Mouse (Mus musculus): Measurements from ENCODE around the gene AU022252. TPM values are rescaled to one million over a fixed set of nuclear protein-coding genes. Genes with fewer than 3 reads are reported as not detected.

Gene AU022252
- total and polyA plus RNA-seq, 3 experiments = 6.4 to 24.8 (median 17.7) TPM

DNA sequence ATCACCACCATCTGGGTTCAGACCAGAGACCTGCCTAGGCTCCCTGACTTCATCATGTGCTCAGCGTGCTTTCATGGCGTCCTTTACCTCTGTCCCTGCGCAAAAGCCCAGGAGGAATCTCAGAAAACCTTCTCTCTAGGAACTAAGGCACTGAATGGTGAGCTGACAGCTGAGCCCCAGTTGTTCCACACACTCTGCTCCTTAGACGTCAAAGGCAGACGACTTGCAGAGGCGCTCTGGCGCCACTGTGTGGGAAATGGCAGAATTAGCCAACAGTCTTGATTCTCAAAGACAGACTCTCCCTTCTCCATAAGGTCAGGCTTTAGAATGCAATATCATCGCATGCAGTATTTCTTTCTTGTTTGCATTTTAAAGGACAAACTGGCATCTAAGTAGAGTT is 27.8 kb downstream of the AU022252 start:
- H3K9ac ChIP-seq (ENCODE audit: low read depth, low read length) = no peak overlapping the region
- no peaks in the 10 kb centered on the region for H3K36me3 ChIP-seq (ENCODE audit: control insufficient read depth, insufficient read depth, low read length)
- 17% methylated on average over 8 of the region's 8 CpGs for WGBS
- H3K79me2 ChIP-seq (replicated peaks; ENCODE audit: control insufficient read depth, insufficient read depth, low read length) = no peaks in the 10 kb centered on the region
- DNase-seq = peak; percentile 42 to 65
- intact Hi-C loops (cut with DNase I) = loop anchor here (1.0 to 2.0 kb wide), 2 partner anchors 48 to 199 kb away; no protein-coding TSS in a partner anchor
- no peak overlapping the region for H3K4me3 ChIP-seq
- TF ChIP-seq POLR2A (IDR thresholded peaks at IDR 0.05; ENCODE audit: insufficient read depth, low read depth, low read length) (no peak), CTCF (IDR thresholded peaks at IDR 0.05) (peak; percentile 92), EP300 (IDR thresholded peaks at IDR 0.05; ENCODE audit: insufficient read depth, low read depth, low read length) (0 out of 2 replicates have a peak, but pooled peaks have one; percentile 62)
- H3K4me1 ChIP-seq (ENCODE audit: control insufficient read depth, insufficient read depth, low read length) = no peaks in the 10 kb centered on the region
- no peaks in the 10 kb centered on the region for H3K27me3 ChIP-seq (ENCODE audit: control insufficient read depth, insufficient read depth, low read length)
- no peak overlapping the region for H3K27ac ChIP-seq

DNA sequence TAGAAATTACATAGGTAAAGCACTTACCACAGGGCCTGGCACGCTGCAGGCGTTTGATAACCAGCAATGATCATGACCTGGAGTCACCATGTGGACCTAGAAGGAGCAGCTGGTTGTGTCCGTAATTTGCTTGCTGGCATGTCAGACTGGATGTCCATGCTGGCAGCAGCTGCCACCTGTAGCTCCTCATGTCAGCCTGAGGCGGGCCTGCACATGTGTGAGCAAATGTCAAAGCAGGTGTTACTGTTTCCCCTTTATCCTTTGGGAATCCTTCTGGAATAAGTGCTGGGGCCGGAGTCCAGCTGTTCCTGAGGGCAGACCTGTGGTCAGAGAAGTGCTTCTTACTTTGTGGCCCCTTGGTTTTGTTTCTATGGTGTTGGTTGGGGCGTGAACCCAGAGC is 34.4 kb downstream of the AU022252 start:
- no peak for DNase-seq
- Histone ChIP-seq H3K36me3 (ENCODE audit: control insufficient read depth, insufficient read depth, low read length) (no peaks in the 10 kb centered on the region), H3K27me3 (ENCODE audit: control insufficient read depth, insufficient read depth, low read length) (no peaks in the 10 kb centered on the region), H3K27ac (no peak overlapping the region), H3K4me3 (no peak overlapping the region), H3K4me1 (ENCODE audit: control insufficient read depth, insufficient read depth, low read length) (no peaks in the 10 kb centered on the region; the same call in 1 of the 2 replicates), H3K9ac (ENCODE audit: low read depth, low read length) (no peak overlapping the region), H3K79me2 (replicated peaks; ENCODE audit: control insufficient read depth, insufficient read depth, low read length) (no peaks in the 10 kb centered on the region)
- intact Hi-C loops (cut with DNase I) = no loop called here
- WGBS = 86% methylated on average over 6 of the region's 6 CpGs
- TF ChIP-seq CTCF (IDR thresholded peaks at IDR 0.05) (no peak), POLR2A (IDR thresholded peaks at IDR 0.05; ENCODE audit: insufficient read depth, low read depth, low read length) (no peak)

DNA sequence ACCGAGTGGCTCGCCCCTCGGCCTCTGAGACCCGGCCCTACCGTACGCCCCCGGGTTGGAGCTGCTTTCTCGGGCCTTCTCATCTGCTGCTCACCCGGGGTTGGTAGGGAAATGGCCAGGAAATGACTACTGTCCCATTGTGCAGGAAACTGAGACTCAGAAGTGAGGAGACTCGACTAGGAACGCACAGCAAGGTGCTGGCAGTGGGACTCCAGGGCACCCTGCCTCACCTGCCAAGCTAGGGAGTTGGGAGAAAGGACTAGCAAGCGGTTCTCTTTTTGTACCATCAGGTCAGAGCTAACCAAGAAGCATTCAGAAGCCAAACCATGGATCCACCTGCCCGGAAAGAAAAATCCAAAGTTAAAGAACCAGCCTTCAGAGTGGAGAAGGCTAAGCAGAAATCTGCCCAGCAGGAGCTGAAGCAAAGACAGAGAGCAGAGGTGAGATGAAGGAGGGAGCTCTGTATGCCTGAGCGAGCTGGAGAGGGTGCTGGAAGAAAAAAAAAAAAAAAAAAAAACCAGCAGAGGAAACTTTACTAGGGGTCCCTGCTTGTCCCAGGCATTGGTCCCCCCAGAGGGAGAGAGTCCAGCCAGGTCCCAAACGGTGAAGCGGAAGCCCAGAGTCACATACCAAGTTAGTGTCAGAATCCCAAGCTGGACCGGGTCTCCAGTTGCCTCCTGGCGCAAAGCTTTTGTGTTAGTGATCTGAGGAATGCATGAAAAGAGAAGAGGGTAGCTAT is 36.8 kb downstream of the AU022252 start:
- Histone ChIP-seq H3K9ac (ENCODE audit: low read depth, low read length) (peak overlapping the region; percentile 92), H3K27ac (peak overlapping the region; percentile 80), H3K79me2 (replicated peaks; ENCODE audit: control insufficient read depth, insufficient read depth, low read length) (no peaks in the 10 kb centered on the region), H3K4me1 (ENCODE audit: control insufficient read depth, insufficient read depth, low read length) (no peaks in the 10 kb centered on the region; the same call in 1 of the 2 replicates), H3K4me3 (peak overlapping the region; percentile 88), H3K36me3 (ENCODE audit: control insufficient read depth, insufficient read depth, low read length) (no peaks in the 10 kb centered on the region), H3K27me3 (ENCODE audit: control insufficient read depth, insufficient read depth, low read length) (no peaks in the 10 kb centered on the region)
- 14% methylated on average over 18 of the region's 18 CpGs for WGBS
- DNase-seq = no peak
- TF ChIP-seq POLR2A (IDR thresholded peaks at IDR 0.05; ENCODE audit: insufficient read depth, low read depth, low read length) (no peak), CTCF (IDR thresholded peaks at IDR 0.05) (no peak), EP300 (IDR thresholded peaks at IDR 0.05; ENCODE audit: insufficient read depth, low read depth, low read length) (no peak)
- intact Hi-C loops (cut with DNase I) = no loop called here

DNA sequence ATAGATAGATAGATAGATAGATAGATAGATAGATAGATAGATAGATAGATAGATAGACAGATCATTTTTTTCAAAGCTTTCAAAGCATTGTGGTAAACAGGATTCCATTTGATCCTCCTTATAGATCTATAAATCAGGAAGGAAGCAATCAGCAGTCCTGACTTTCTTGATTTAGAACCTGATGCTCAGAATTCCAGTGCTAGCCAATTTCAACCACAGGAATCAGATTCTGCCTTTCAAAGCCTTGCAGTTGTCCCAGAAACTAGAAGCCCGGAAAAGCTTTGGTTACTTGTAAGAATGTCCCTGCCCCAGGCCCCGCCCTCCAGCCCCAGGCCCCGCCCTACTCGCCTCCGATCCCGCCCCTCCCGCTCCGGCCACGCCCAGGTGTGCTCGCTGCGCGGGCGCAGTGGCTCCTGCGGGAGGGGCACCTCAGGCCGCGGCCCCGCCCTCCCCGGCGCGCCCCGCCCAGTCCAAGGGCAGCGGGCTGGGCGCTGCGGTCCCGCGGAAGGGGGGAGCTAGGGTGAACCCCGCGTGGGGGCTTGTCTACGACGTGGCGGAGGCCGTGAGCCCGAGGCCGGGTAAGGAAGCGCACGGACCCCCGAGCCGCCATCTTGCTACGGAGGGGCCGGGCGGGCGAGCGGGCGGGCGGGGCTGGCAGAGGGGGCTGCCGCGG is 37.5 kb downstream of the AU022252 start, which contains the start of gene Svbp:
TSS of gene Svbp (plus strand) at position 398 of the 673 bp plus-strand sequence.
- intact Hi-C loops (cut with DNase I) = no loop called here
- Histone ChIP-seq H3K79me2 (replicated peaks; ENCODE audit: control insufficient read depth, insufficient read depth, low read length) (no peaks in the 10 kb centered on the region), H3K27ac (peak within 1 kb of the TSS; percentile 80), H3K36me3 (ENCODE audit: control insufficient read depth, insufficient read depth, low read length) (no peaks in the 10 kb centered on the region), H3K27me3 (ENCODE audit: control insufficient read depth, insufficient read depth, low read length) (no peaks in the 10 kb centered on the region), H3K9ac (ENCODE audit: low read depth, low read length) (peak within 1 kb of the TSS; percentile 92), H3K4me3 (peak within 1 kb of the TSS; percentile 88), H3K4me1 (ENCODE audit: control insufficient read depth, insufficient read depth, low read length) (no peaks in the 10 kb centered on the region; the same call in 1 of the 2 replicates)
- under 1% methylated on average over 39 of the region's 47 CpGs for WGBS
- TF ChIP-seq CTCF (IDR thresholded peaks at IDR 0.05) = no peak
- TF ChIP-seq POLR2A (IDR thresholded peaks at IDR 0.05; ENCODE audit: insufficient read depth, low read depth, low read length) = peak; percentile 33
- peak; percentile 90 to 91 for DNase-seq

DNA sequence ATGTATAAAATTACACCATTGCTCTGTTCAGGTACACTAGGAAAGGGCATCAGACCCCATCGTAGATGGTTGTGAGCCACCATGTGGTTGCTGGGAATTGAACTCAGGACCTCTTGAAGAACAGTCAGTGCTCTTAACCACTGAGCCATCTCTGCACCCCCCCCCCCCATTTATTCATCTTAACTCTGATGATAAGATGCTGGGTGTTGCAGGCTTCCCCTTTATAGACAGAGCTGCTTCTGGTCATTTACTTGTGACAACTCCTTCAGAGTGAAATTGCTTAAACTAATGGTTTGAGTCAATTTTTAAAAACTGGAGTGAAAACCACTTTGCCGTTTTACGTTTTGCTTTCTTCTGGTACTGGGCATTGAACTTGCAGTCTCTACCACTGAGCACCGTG is 39.8 kb downstream of the AU022252 start:
- H3K79me2 ChIP-seq (replicated peaks; ENCODE audit: control insufficient read depth, insufficient read depth, low read length) = no peaks in the 10 kb centered on the region
- intact Hi-C loops (cut with DNase I) = no loop called here
- H3K9ac ChIP-seq (ENCODE audit: low read depth, low read length) = no peak overlapping the region
- no peak overlapping the region for H3K4me3 ChIP-seq
- no peak for DNase-seq
- H3K27ac ChIP-seq = no peak overlapping the region
- H3K4me1 ChIP-seq (ENCODE audit: control insufficient read depth, insufficient read depth, low read length) = no peaks in the 10 kb centered on the region; the same call in 1 of the 2 replicates
- no peaks in the 10 kb centered on the region for H3K36me3 ChIP-seq (ENCODE audit: control insufficient read depth, insufficient read depth, low read length)
- TF ChIP-seq EP300 (IDR thresholded peaks at IDR 0.05; ENCODE audit: insufficient read depth, low read depth, low read length) = no peak
- TF ChIP-seq POLR2A (IDR thresholded peaks at IDR 0.05; ENCODE audit: insufficient read depth, low read depth, low read length) = no peak
- no peak for TF ChIP-seq CTCF (IDR thresholded peaks at IDR 0.05)
- no peaks in the 10 kb centered on the region for H3K27me3 ChIP-seq (ENCODE audit: control insufficient read depth, insufficient read depth, low read length)
- 92% methylated on average over 4 of the region's 4 CpGs for WGBS

DNA sequence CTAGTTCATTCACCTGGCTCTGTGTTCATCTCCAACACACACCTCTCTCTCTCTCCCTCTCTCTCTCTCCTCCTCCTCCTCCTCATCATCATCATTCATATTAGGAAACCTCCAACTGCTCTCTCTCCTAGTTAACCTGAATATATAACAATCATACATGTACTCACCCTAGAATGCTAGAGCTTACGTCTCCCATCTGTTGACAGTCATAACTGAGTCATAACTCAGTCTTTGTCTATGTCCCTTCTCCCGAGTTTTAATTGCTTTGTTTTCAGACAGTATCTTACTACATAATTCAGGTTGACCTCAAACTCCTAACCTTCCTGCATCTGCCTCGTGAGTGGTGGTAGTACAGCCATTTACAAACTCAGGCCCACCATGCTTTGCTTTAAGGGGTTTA is 41.2 kb downstream of the AU022252 start:
- 67% methylated on average over 3 of the region's 3 CpGs for WGBS
- Histone ChIP-seq H3K9ac (ENCODE audit: low read depth, low read length) (no peak overlapping the region), H3K4me3 (no peak overlapping the region), H3K27ac (no peak overlapping the region), H3K36me3 (ENCODE audit: control insufficient read depth, insufficient read depth, low read length) (no peaks in the 10 kb centered on the region), H3K4me1 (ENCODE audit: control insufficient read depth, insufficient read depth, low read length) (no peaks in the 10 kb centered on the region; the same call in 1 of the 2 replicates), H3K79me2 (replicated peaks; ENCODE audit: control insufficient read depth, insufficient read depth, low read length) (no peaks in the 10 kb centered on the region), H3K27me3 (ENCODE audit: control insufficient read depth, insufficient read depth, low read length) (no peaks in the 10 kb centered on the region)
- TF ChIP-seq CTCF (IDR thresholded peaks at IDR 0.05) = no peak
- no peak for TF ChIP-seq POLR2A (IDR thresholded peaks at IDR 0.05; ENCODE audit: insufficient read depth, low read depth, low read length)
- TF ChIP-seq EP300 (IDR thresholded peaks at IDR 0.05; ENCODE audit: insufficient read depth, low read depth, low read length) = no peak
- DNase-seq = no peak
- intact Hi-C loops (cut with DNase I) = no loop called here

Measured in heart, adult 2 months (tissue).